Mouse (Mus musculus): ENCODE measurements around the gene Sh3pxd2a.
A peak's percentile ranks its signal among the peaks of the same experiment; 100 is the strongest.

Sh3pxd2a gene

DNA sequence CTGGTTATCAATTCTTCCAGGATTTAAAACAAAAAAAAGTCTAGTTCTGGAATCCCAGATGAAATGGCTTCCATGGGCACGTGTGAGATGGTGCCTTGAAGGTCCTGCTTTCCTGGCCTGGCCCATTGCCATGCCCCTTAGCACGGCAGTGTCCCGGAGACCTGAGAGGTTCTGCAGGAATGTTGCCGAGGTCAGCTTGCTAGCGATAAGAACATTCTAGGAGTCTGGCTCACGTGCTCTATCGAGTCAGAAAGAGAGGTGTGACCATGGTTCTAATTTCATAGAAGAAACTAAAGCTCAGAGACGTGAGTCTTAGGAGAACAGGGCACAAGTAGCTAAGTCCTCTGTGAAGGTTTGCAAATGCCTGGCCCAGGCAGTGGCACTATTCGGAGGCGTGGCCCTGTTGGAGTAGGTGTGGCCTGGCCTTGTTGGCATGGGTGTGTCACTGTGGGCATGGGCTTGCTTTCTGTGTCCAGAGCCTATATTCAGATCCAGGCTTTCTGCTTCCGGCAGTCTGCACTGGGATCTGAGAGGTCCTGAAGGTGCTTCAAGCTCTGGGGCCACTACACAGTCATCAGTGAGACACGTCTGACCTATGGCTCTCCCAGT, 96.8 kb downstream of the Sh3pxd2a start:
- DNase-seq = no peak

GRCm38 (mm10) chr19:47366576-47366975, 97.6 kb downstream of the Sh3pxd2a start:
- DNase-seq = no peak

DNA sequence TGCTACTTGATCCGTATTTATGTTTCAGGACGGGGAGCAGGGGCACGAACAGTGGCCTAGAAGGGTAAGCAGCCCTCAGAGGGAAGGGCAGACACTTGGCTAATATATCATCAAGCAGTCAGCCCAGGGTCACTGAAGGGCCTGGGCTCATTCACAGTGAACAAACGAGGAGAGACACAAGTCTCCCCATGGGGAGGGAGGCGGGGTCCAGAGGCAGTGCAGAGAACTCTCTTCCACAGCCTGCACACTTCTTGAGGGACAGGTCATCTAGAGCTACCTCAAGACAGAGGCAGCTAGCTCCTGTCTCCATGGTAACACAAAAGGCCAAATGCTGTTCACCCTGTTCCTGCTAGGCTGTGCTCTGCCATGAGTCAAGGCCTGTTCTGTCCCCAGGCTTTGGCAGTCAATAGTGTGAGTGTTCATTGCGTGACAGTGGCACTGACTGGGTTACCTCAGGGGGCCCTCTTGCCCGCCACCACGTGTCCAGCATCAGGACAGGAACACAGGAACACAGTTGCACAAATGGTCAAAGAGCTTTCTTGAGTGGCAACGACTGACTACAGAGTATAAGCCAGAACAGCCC, 101.0 kb downstream of the Sh3pxd2a start:
- DNase-seq = no peak

DNA sequence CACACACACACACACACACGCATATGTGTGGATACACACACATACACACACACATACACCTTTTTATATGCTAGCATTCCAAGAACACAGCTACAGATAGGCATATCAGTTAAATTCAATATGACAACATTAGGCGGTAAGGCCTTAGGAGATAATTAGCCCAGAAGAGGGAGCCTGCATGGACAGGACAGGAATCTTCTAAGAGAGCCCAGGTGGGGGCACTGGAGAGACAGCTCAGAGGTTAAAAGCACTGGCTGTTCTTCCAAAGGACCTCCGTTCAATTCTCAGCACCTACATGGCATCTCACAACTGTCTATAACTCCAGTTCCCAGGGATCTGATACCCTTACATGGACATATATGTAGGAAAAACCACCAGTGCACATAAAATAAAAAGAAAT, 103.3 kb downstream of the Sh3pxd2a start:
- DNase-seq = no peak

- no peak for DNase-seq
Observed at GRCm38 (mm10) chr19:47360017-47360416, 104.2 kb downstream of the Sh3pxd2a start.

DNA sequence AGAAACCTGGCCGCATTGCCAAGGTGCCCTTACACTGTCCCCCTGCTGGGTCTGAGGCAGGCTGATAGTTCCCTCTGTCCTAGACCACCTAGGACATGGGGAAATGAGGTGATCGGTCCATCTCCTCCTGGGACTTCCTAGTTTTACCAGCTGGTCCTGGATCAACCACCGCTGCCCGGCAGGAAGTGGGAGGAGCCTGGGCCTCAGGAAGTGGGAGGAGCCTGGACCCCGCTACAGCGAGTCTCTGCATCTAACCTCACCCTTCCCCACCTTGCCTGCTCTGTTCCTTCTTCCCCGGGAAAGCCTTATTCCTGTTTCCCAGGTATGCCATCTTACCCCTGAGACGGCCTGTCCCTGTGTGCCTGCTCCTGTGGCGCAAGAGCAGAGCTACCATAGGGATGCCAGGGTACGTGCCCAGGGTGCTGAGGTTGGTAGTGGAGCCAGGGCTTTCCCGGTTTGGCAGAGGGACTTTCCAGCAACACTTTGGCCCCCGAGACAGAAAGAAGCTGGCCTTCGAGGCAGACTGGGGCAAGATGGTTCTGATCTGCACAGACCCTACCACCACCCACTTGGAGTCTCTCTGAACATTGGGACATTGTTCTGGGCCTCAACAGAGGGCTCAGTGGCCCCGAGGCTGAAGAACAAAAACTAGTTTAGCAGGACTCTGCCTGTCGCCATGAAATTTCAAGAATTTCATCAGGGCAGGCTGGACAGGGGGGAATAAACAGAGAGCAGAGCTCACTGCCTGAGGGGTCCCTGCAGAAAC, 104.9 kb downstream of the Sh3pxd2a start:
- DNase-seq = peak; percentile 42 to 61

GRCm38 (mm10) chr19:47357297-47357696, 106.9 kb downstream of the Sh3pxd2a start:
- DNase-seq = no peak

DNA sequence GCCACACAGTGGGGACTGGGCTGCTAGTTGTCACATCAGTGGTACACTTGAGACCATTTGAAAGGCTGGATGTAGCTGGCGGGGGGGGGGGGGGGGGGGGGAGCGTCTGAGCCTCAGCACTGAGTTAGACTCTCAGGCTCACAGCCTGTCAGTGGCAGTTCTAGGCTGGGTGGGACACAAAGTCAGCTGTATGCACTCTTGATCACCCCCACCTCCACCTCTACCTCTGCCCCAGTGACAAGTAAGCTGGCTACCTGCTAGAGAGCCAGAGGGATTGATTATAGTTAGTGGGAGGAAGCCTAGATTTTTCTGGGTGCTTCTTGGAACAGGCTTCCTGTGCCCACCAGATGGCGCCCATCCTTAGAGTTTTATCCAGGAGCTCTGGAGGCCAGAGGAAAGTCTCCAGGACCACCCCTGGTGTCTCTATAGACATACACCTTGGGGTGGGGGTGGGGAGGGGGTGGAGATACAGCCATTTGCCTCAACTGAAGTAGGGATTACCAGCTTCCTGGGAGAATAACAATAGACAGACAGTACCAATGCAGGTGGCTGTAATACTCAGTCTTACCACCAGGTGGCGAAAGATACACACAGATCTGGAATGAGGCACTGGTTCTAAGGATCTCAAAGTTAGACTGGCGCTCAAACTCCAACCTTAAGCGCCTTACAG, 107.9 kb downstream of the Sh3pxd2a start:
- DNase-seq = peak; percentile 79 to 91

DNA sequence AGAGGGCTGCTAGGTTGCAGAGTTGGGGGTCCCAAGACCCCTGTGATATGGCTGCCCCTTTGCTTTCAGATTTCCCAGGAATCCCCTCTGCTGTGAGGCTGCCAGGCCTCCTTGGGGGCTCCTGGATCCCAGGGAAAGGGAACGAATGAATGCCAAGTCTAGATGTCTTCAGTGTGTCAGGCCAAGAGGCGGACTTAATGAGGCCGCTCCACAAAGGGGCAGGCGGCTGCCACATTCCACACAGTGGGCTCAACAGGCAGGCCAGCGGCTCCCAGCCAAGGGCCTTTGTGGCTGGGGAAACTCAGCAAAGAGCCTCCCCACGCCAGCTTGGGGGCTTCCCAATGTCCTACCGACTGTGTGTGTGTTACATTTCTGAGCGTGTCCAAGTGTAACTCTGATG, 109.7 kb downstream of the Sh3pxd2a start:
- no peak for DNase-seq

GRCm38 (mm10) chr19:47349043-47349442, 115.2 kb downstream of the Sh3pxd2a start:
- DNase-seq = no peak

DNA sequence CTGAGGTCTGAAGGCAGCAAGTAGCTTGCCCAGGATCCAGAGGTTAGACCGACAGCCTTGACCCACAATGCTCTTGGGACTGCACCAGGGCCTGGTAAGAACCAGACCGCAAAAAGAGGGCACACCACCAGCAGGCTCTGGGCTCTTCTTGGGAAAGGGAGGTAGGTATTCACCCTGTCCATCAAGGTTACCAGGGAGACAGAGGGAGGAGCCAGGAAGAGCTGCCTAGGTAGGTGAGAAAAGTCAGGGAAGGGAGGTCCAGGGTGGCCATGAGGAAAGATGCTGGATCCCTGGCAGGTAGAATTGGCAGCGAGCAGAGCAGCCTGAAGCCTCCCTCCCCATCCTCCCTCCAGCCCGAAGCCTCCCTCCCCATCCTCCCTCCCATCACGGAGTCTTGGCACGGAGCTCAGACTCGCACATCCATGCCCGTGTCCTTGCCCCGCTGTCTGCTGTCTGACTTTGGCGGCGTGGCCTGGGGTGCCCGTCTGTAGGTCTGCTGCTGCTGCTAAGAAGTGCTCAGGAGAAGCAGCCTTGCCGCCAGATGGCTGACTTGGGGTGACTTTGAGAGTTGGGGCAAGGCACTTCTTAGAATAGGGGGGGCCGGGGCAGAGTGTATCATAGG, 115.7 kb downstream of the Sh3pxd2a start:
- no peak for DNase-seq

- DNase-seq = no peak
Observed at GRCm38 (mm10) chr19:47347021-47347643, 117.1 kb downstream of the Sh3pxd2a start.

- no peak for DNase-seq
Observed at GRCm38 (mm10) chr19:47346606-47347005, 117.6 kb downstream of the Sh3pxd2a start.

DNA sequence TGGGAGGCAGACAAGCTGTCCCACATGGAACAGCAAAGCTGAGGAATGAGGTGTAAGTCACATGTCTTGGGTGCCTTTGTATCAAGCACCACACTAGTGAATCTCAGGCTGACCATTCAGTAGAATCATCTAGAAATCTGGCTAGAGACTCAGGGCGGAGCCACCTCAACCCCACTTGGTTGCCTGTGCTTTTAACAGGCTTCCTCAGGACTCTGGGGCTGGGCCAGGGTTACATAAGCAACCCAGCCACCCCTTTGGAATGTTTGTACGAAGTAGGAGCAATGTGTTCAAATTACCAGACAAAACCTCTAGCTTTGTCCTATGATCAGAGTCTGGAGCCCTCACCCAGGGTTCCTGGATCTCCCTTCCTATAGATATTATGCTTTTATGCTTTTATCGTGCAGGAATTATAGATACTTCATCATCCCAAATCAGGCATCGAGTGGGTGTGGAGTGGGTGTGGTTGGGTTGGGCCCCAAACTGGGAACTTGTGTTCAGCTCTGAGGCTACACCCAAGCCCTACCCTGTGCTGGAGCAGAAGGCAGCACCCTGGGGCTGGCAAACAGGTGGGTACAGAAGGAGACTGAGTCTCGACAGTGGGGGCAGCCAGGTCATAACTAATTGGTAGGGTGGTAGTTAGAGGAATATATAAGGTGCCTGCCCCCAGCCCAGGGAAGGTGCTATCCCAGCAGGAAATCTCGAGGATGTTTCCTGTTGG, 118.2 kb downstream of the Sh3pxd2a start:
- no peak for DNase-seq

DNA sequence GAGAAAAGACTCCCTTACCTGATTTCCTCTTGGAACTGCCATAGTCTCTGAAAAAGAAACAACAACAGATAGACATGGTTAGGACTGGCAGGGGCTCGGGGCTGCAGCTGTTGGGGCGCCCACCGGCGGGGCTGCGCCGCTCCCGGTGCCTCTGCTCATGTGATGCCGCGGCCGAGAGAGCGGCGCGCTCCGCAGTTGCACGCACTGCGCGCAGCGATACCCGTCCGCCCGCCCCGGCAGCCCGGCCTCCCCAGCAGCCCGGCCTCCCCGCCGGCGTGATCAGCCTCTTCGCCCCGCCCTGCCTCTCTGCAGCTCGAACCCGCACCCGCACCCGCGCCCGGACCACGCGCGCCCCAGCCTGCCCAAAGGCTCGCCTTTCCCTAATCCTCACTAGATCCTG, 120.8 kb downstream of the Sh3pxd2a start:
- no peak for DNase-seq

DNA sequence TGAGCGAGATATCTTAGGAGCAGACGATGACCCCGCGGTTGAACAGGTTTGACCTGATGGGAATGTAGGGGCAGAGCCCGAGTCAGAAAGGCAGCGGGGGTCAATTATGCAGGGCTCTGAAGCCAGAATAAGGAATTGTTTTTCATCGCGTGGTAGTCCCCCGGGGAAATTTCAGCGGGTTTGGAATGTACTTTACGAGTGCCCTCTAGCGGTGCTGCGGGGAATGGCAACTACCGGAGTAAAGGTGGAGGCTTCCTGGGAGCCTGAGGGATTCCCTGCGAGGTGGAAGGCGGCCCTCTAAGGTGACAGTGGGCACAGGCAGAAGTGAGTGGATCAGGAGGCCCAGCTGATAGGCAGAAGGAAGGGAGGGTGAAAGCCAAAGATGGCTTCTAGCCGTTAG, 125.0 kb downstream of the Sh3pxd2a start:
- peak; percentile 78 to 89 for DNase-seq

GRCm38 (mm10) chr19:47338396-47339164, 125.6 kb downstream of the Sh3pxd2a start:
- no peak for DNase-seq

DNA sequence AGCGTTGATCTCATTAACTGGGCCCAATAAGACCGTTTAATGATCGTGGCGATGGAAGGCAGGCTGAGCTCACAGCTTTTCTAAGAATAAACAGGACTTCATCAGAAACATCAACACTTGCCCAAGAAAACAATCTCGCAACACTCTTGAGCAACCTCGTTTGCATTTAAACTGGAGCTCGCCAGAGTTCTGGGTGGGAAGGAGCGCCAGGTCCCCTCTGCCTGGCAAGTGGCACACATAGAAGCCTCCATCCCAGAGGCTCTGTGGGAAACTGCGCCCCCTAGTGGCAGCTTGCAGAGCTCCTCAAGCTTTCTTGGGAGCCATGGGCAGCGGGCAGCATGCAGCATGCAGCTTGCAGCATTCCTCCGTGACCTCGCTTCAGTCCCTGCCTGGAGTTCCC, 126.5 kb downstream of the Sh3pxd2a start:
- peak; percentile 89 to 90 for DNase-seq

DNA sequence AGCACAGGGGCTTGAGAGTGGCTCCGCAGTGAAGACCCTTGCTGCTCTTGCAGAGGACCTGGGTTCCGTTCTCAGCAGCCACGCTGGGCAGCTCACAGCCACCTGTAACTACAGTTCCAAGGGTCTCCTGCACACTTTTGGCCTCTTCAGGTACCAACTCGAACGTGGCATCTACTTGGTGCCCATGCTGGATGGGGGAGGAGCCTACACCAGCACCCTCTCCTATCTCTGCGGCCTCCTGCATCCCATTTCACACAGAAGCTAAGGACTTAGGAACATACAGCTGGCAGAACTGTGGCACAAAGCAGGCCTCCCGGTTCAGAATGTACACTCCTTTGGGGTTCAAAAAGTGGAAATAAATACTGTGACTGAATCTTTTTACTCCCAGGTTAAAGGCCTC, 127.0 kb downstream of the Sh3pxd2a start:
- DNase-seq = no peak

GRCm38 (mm10) chr19:47335262-47335661, 128.9 kb downstream of the Sh3pxd2a start:
- DNase-seq = no peak

GRCm38 (mm10) chr19:47334713-47335112, 129.5 kb downstream of the Sh3pxd2a start:
- no peak for DNase-seq

Data from kidney, postnatal 25 days (tissue).